Mouse (Mus musculus): ENCODE measurements at regions not wholly inside any gene's neighbourhood (a gene's known extent, or its start where the extent isn't known, plus 50 kb on each side); places are given as distances from the start of the nearest gene placed in this dataset.

GRCm38 (mm10) chr9:61578255-61578654 lies 206.1 kb downstream of the Tle3 start:
- DNase-seq (ENCODE audit: low read depth, low spot score): peak; percentile 58

- DNase-seq (ENCODE audit: low read depth, low spot score): peak; percentile 83
These were observed 201.6 kb downstream of the Tle3 start for GRCm38 (mm10) chr9:61573634-61574359.

GRCm38 (mm10) chr9:61563017-61563416 lies 190.9 kb downstream of the Tle3 start:
- DNase-seq (ENCODE audit: low read depth, low spot score): no peak

GRCm38 (mm10) chr9:61561551-61561950 lies 189.4 kb downstream of the Tle3 start:
- no peak for DNase-seq (ENCODE audit: low read depth, low spot score)

GRCm38 (mm10) chr9:61558621-61559020 lies 186.5 kb downstream of the Tle3 start:
- no peak for DNase-seq (ENCODE audit: low read depth, low spot score)

GRCm38 (mm10) chr9:61557025-61557424 lies 184.9 kb downstream of the Tle3 start:
- peak; percentile 76 for DNase-seq (ENCODE audit: low read depth, low spot score)

- no peak for DNase-seq (ENCODE audit: low read depth, low spot score)
These were observed 183.0 kb downstream of the Tle3 start for GRCm38 (mm10) chr9:61555173-61555572.

GRCm38 (mm10) chr9:61554611-61555010 lies 182.4 kb downstream of the Tle3 start:
- peak; percentile 44 for DNase-seq (ENCODE audit: low read depth, low spot score)

- DNase-seq (ENCODE audit: low read depth, low spot score): peak; percentile 34
These were observed 181.5 kb downstream of the Tle3 start for GRCm38 (mm10) chr9:61553626-61554025.

GRCm38 (mm10) chr9:61551361-61551760 lies 179.2 kb downstream of the Tle3 start:
- no peak for DNase-seq (ENCODE audit: low read depth, low spot score)

GRCm38 (mm10) chr9:61550326-61550725 lies 178.2 kb downstream of the Tle3 start:
- DNase-seq (ENCODE audit: low read depth, low spot score): no peak

GRCm38 (mm10) chr9:61549692-61550241 lies 177.6 kb downstream of the Tle3 start:
- DNase-seq (ENCODE audit: low read depth, low spot score): peak; percentile 63

- no peak for DNase-seq (ENCODE audit: low read depth, low spot score)
These were observed 165.4 kb downstream of the Tle3 start for GRCm38 (mm10) chr9:61537316-61538189.

- no peak for DNase-seq (ENCODE audit: low read depth, low spot score)
These were observed 161.1 kb downstream of the Tle3 start for GRCm38 (mm10) chr9:61533237-61533636.

- no peak for DNase-seq (ENCODE audit: low read depth, low spot score)
These were observed 158.3 kb downstream of the Tle3 start for GRCm38 (mm10) chr9:61530263-61531045.

- DNase-seq (ENCODE audit: low read depth, low spot score): no peak
These were observed 156.2 kb downstream of the Tle3 start for GRCm38 (mm10) chr9:61528286-61528865.

- no peak for DNase-seq (ENCODE audit: low read depth, low spot score)
These were observed 155.4 kb downstream of the Tle3 start for GRCm38 (mm10) chr9:61527491-61528056.

GRCm38 (mm10) chr9:61520136-61520535 lies 148.0 kb downstream of the Tle3 start:
- no peak for DNase-seq (ENCODE audit: low read depth, low spot score)

- peak; percentile 79 for DNase-seq (ENCODE audit: low read depth, low spot score)
These were observed 145.7 kb downstream of the Tle3 start for GRCm38 (mm10) chr9:61517906-61518305.

- DNase-seq (ENCODE audit: low read depth, low spot score): no peak
These were observed 139.3 kb downstream of the Tle3 start for GRCm38 (mm10) chr9:61511436-61511835.
